Mouse (Mus musculus) intestine, embryonic 14.5 days (tissue): ENCODE measurements around the gene Basp1. TPM values are rescaled to one million over a fixed set of nuclear protein-coding genes. Genes with fewer than 3 reads are reported as not detected.
"Not testable (repeated sequence)": the region's sequence is repeated elsewhere in the genome, so short reads cannot be mapped to it uniquely, and the experiment has no call there.

ENCODE experiments used
- ATAC-seq: fragments of 200-750 bp; cut with Nextera tagmentation; replicated peaks from 2 replicates; pipeline ENCODE4 v1.8.0; 2017; ENCODE audit warnings: low read depth, moderate number of reproducible peaks, moderate TSS enrichment, moderate library complexity; ENCODE audit not compliant: low FRiP score, low TSS enrichment
- DNase-seq: peaks from one replicate; pipeline ENCODE4 v3.0.0-alpha.2; 2018; ENCODE audit warnings: low spot score
- H3K27ac ChIP-seq: fragments of 300-500 bp; sonication (generic); 2 replicates; pipeline ENCODE4 v1.5.1; 2014; ENCODE audit warnings: low read depth, mild to moderate bottlenecking, control low read depth
- H3K27me3 ChIP-seq: fragments of 300-500 bp; sonication (generic); replicated peaks from 2 replicates; pipeline ENCODE4 v1.6.1; 2014; ENCODE audit warnings: low read length, control low read depth; ENCODE audit not compliant: control insufficient read depth, insufficient read depth
- H3K36me3 ChIP-seq: fragments of 300-500 bp; sonication (generic); 2 replicates; pipeline ENCODE4 v1.6.1; 2014; ENCODE audit warnings: low read length, control low read depth; ENCODE audit not compliant: control insufficient read depth, insufficient read depth
- H3K4me1 ChIP-seq: fragments of 300-500 bp; sonication (generic); replicated peaks from 2 replicates; pipeline ENCODE4 v1.6.1; 2014; ENCODE audit warnings: low read length, control low read depth, mixed read lengths; ENCODE audit not compliant: control insufficient read depth, insufficient read depth
- H3K4me2 ChIP-seq: fragments of 300-500 bp; sonication (generic); 2 replicates; pipeline ENCODE4 v1.6.1; 2014; ENCODE audit warnings: low read length
- H3K4me3 ChIP-seq: fragments of 300-500 bp; sonication (generic); 2 replicates; pipeline ENCODE4 v1.5.1; 2014; ENCODE audit warnings: low read depth, low read length, control low read depth, mixed read lengths
- H3K9ac ChIP-seq: fragments of 300-500 bp; sonication (generic); 2 replicates; pipeline ENCODE4 v1.6.1; 2014; ENCODE audit warnings: mild to moderate bottlenecking, low read length
- H3K9me3 ChIP-seq: fragments of 300-500 bp; sonication (generic); 2 replicates; pipeline ENCODE4 v1.6.1; 2016; ENCODE audit warnings: low read length, control low read depth; ENCODE audit not compliant: control insufficient read depth
- WGBS: fragments of 180-500 bp; shearing (Covaris S2); extraction: QIAGEN DNeasy Blood & Tissue Kit; methylation state at CpG from one replicate; pipeline ENCODE4 v1.1.7; 2014; 5-methylcytosine and 5-hydroxymethylcytosine counted together
- polyA plus RNA-seq: library from polyadenylated mRNA; unstranded; fragments of >200 nt; fragmentation: Nextera tagmentation; extraction: Ambion mirVana; gene quantifications from 2 replicates; pipeline ENCODE4 v1.2.1, GENCODE M21; 2014

The Basp1 gene
- 21.1 and 21.7 TPM in 2 replicates for polyA plus RNA-seq

DNA sequence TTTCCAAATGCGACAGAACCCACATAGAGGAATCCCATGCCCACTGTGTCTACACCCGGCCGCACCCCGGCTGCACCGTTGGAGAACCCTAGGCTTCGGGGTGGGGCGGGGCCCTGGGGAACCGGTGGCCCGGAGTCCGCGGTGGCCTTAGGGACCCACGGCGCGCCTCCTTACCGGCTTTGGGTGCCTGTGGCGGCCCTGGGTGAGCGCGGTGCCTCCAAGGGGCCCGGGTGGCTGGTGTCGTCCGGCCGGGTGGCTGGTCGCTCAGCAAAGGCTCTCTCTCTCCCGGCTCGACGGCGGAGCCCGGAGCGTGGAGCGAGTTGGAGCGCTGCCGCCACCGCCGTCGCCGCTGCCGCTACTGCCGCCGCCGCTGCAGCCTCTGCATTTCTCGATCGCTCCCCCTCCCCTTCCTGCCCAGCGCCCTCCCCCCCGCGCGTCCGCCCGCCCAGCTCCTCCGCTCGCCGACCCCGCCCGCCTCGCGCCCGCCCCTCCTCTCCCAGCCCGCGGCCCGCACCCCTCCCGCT lies at the start of gene Basp1:
Basp1 (minus strand) TSS at position 387 of the 524 bp plus-strand sequence.
- under 1% methylated on average over 26 of the region's 60 CpGs for WGBS
- no peaks in the 10 kb centered on the region for H3K36me3 ChIP-seq
- H3K4me3 ChIP-seq: peak within 1 kb of the TSS; percentile 86
- peak within 1 kb of the TSS; percentile 92 for H3K27ac ChIP-seq
- ATAC-seq: peak; percentile 60
- no peaks in the 10 kb centered on the region for H3K27me3 ChIP-seq
- no peaks in the 10 kb centered on the region for H3K9me3 ChIP-seq
- H3K4me1 ChIP-seq: 0 out of 2 replicates have a peak, but pooled peaks cover 6% of the 10 kb centered on the region
- peak; percentile 87 for DNase-seq
- peak within 1 kb of the TSS; percentile 89 for H3K9ac ChIP-seq
- peak within 1 kb of the TSS; percentile 90 for H3K4me2 ChIP-seq

DNA sequence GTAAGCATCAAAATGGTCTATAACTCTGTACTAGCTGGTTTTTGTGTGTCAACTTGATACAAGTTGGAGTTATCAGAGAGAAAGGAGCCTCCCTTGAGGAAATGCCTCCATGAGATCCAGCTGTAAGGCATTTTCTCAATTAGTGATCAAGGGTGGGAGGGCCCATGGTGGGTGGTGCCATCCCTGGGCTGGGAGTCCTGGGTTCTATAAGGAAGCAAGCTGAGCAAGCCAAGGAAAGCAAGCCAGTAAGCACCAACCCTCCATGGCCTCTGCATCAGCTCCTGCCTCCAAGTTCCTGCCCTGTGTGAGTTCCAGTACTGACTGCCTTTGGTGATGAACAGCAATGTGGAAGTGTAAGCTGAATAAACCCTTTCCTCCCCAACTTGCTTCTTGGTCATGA lies 49.5 kb upstream of the Basp1 start:
- not testable (repeated sequence) for H3K27ac ChIP-seq, ATAC-seq, H3K36me3 ChIP-seq, H3K4me2 ChIP-seq, H3K9me3 ChIP-seq, H3K27me3 ChIP-seq, DNase-seq, H3K9ac ChIP-seq, H3K4me3 ChIP-seq
- H3K4me1 ChIP-seq: peaks cover 13% of the 10 kb centered on the region

DNA sequence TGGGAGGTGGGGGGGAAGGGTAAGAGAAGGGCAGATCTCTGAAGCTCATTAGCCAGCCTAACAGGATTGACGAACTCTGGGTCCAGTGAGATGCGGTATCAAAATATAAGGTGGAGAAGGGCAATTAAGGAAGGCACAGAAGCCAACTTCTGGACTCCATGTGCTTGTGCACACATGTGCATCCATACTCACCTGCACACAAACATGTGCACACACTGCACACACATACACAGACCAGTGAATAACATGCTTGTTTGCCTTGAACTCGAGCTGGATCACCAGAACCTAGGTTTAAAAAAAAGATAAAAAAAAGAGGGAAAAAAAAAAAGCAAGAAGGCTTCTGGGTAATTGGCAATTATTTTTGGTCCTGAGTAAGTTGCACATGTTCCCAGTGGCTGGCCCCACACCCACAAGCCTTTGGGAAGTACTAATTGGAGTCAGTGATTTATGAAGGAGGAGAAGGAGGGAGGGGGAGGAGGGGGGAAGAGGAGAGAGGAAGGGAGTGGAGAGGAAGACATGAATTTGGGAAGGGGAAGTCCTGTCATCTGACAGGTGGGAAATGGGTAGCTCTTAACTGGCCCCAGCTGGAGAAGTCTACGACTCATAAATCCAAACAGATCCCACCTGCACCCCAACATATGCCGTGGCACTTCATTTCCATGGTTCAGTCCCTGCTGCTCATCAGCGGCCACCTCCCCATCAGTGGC lies 48.6 kb upstream of the Basp1 start:
- no peak for ATAC-seq
- Histone ChIP-seq H3K27ac (no peak overlapping the region), H3K4me3 (no peak overlapping the region), H3K9ac (no peak overlapping the region), H3K4me2 (no peak overlapping the region), H3K9me3 (no peaks in the 10 kb centered on the region), H3K27me3 (no peaks in the 10 kb centered on the region), H3K36me3 (no peaks in the 10 kb centered on the region), H3K4me1 (peaks cover 13% of the 10 kb centered on the region)
- no peak for DNase-seq
- 63% methylated on average over 6 of the region's 6 CpGs for WGBS

DNA sequence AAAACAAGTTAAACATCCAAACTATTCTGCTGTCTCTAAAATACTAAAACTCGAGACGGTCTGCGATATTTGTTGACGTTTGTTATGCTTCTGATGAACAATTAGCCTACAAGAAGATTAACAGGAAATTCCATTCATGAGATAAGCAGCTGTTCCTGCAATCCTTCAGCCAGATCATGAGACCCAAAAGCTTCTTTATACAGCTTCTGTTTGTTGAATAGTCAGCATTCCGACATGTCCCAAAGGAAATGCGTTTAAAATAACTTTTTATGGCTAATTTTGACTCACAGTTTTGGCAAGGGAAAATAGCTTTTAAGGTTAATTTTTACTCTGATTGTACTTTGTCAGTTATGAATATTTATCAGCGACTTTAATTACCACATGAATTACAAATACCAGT lies 46.3 kb upstream of the Basp1 start:
- no peaks in the 10 kb centered on the region for H3K27me3 ChIP-seq
- H3K4me2 ChIP-seq: peak overlapping the region; percentile 16; the same call in 1 of the 2 replicates
- peak overlapping the region; percentile 63 for H3K27ac ChIP-seq
- no peaks in the 10 kb centered on the region for H3K9me3 ChIP-seq
- H3K9ac ChIP-seq: no peak overlapping the region
- ATAC-seq: no peak
- H3K4me3 ChIP-seq: no peak overlapping the region
- peaks cover 13% of the 10 kb centered on the region for H3K4me1 ChIP-seq
- 18% methylated on average over 7 of the region's 7 CpGs for WGBS
- no peak for DNase-seq
- no peaks in the 10 kb centered on the region for H3K36me3 ChIP-seq

DNA sequence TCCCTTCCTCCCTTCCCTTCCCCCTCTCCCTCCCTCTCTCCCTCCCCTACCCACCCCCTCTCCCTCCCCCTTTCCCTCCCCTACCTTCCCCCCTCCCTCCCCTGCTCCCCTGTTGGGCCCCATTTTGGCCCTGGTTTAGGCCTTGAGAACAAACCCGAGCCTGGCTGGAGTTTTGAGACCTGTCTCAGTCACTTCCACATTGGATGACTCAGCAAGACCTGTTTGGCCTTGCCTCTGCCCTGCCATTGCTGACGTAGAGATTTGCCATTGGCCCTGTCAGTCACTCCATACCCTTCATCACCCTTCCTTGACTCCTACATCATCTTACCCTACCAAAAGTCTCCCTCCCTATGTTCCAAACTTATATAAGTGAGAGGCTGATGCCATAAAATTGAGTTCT lies 43.9 kb upstream of the Basp1 start:
- H3K4me3 ChIP-seq: no peak overlapping the region
- no peaks in the 10 kb centered on the region for H3K36me3 ChIP-seq
- H3K27me3 ChIP-seq: no peaks in the 10 kb centered on the region
- H3K4me1 ChIP-seq: peaks cover 13% of the 10 kb centered on the region
- 86% methylated on average over 2 of the region's 2 CpGs for WGBS
- H3K27ac ChIP-seq: no peak overlapping the region
- no peaks in the 10 kb centered on the region for H3K9me3 ChIP-seq
- ATAC-seq (no peak), DNase-seq (no peak)
- no peak overlapping the region for H3K9ac ChIP-seq
- H3K4me2 ChIP-seq: no peak overlapping the region

DNA sequence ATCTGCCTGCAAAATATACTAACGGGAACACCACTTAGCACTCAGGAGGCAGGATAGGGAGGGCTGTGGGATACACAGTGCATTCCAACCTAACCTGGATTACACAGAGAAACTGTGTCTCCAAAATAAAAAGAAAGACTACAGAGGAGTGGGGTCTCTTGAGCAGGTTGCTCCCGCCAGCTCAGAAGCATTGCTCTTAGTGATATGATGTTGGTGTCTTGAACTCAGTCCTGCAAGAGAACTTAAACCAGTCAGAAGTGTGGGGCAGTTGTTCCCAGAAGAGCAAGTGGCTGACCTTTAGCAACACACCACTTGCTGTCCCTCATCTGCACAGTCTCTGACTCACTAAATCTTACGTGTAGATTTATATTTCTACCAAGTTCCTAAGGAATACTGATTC lies 40.0 kb upstream of the Basp1 start:
- Histone ChIP-seq H3K4me1 (no peaks in the 10 kb centered on the region), H3K4me3 (no peak overlapping the region), H3K9me3 (no peaks in the 10 kb centered on the region), H3K27me3 (no peaks in the 10 kb centered on the region), H3K4me2 (no peak overlapping the region), H3K27ac (no peak overlapping the region), H3K36me3 (no peaks in the 10 kb centered on the region), H3K9ac (no peak overlapping the region)
- DNase-seq (no peak), ATAC-seq (no peak)
- 79% methylated on average over 3 of the region's 3 CpGs for WGBS

DNA sequence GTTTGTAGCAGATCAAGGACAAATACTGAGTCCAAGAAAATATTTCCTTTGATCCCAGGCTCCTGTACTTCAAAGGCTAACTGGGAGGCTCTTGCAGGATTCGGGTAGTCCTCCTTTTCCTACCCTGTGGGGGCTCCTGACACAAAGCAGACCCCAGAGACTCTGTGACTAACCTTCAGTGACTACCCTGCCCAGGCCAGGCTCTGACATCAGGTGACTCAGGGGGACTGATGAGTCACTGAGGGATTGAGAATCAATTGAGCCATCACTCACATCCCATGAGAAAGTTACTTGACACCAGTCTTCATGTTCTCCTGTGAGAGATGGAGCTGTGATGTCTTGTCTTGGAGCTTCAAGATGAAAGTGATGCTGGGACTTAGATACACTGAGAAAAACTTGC lies 35.8 kb upstream of the Basp1 start:
- Histone ChIP-seq H3K27ac (no peak overlapping the region), H3K4me1 (peaks cover 13% of the 10 kb centered on the region), H3K4me2 (no peak overlapping the region), H3K9me3 (no peaks in the 10 kb centered on the region), H3K36me3 (no peaks in the 10 kb centered on the region), H3K27me3 (no peaks in the 10 kb centered on the region), H3K9ac (no peak overlapping the region), H3K4me3 (no peak overlapping the region)
- no peak for ATAC-seq
- DNase-seq: no peak
- WGBS: 24% methylated on average over 1 of the region's 1 CpGs

DNA sequence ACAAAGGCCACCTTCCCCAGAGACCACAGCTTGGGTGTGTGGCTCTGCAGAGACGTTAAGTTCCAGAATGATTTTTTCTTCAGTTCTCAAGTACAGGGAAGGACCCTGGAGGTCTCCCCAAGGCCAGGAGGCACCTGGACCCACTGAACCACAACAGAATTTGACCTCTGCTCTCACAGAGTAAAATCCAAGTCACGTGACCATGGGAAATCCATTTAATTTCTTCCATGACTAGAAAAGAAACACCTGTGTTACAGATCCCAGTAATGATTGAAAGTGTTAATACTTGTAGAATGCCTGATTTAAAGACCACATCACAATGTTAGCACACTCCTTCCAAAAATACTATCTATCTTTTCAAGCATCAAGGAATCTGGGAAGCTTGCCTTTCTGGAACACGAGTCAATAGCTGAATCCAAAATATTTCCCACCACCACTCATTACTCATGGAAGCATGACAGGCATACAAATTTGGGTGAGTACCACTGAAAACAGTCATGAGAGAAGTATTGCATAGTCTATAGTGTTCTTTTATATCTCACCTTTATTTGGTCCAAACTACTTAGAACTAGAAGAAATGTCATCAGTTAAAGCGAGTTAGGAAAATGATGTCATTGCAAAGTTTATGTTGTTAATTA lies 35.3 kb upstream of the Basp1 start:
- Histone ChIP-seq H3K4me2 (no peak overlapping the region), H3K27me3 (no peaks in the 10 kb centered on the region), H3K9ac (no peak overlapping the region), H3K4me3 (no peak overlapping the region), H3K4me1 (peaks cover 13% of the 10 kb centered on the region), H3K9me3 (no peaks in the 10 kb centered on the region), H3K36me3 (no peaks in the 10 kb centered on the region), H3K27ac (no peak overlapping the region)
- WGBS: 71% methylated on average over 4 of the region's 4 CpGs
- ATAC-seq: no peak
- DNase-seq: no peak
